Mouse (Mus musculus) stomach, postnatal 0 days (tissue): ENCODE results near the gene Akr1b7.

ENCODE experiments used
- CTCF ChIP-seq: IDR thresholded peaks from 2 replicates; pipeline ENCODE4 v1.5.1; 2016; ENCODE audit warnings: antibody characterized with exemption, low read depth, mild to moderate bottlenecking, moderate library complexity
- EP300 ChIP-seq: optimal IDR thresholded peaks from 2 replicates; pipeline ENCODE3; 2016; ENCODE audit warnings: antibody characterized with exemption

DNA sequence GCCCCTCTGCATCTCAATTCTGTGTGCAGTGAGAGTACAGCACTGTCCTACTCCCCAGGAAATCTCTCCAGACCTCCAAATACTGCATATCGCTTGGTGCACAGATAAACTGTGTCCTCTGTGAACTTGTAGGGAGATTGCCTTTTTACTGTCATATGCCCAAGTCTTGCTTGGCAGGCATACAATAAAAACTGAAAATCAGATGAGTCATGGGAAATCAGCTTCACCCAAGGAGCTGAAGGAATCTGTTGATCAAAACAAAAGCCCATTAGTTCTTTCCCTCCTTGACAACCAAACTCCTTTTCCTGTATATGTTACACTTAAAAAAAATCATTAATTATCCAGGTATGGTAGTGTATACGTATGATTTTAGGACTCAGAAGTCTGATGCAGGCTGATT is 31.7 kb downstream of the Akr1b7 start:
- TF ChIP-seq EP300 (no peak), CTCF (no peak)
